Mouse (Mus musculus) adrenal gland, postnatal 25 days (tissue): ENCODE measurements around the gene Drc7. TPM values are rescaled to one million over a fixed set of nuclear protein-coding genes. Genes with fewer than 3 reads are reported as not detected.

ENCODE experiments used
- total RNA-seq: library from RNA; stranded (reverse); gene quantifications from 2 replicates; pipeline ENCODE4 v1.2.3, GENCODE M21; 2021

The Drc7 gene
- total RNA-seq, 1 experiment from 2014 or later: not detected

Other genes with a start within 250 kb of the Drc7 start
- 0.70 TPM in 1 of 2 replicates, not detected in the other for gene Ccl17, start 244.7 kb upstream of the Drc7 start, total RNA-seq
- 199 and 209 TPM in 2 replicates for gene Coq9, start 216.8 kb upstream of the Drc7 start, total RNA-seq
- 112 and 175 TPM in 2 replicates for gene Ciapin1, start 216.7 kb upstream of the Drc7 start, total RNA-seq
- gene Polr2c, start 197.7 kb upstream of the Drc7 start, total RNA-seq: 62.1 and 66.2 TPM in 2 replicates
- gene Dok4, start 178.8 kb upstream of the Drc7 start, total RNA-seq: 8.8 and 15.3 TPM in 2 replicates
- 7.7 and 8.8 TPM in 2 replicates for gene Ccdc102a, start 137.0 kb upstream of the Drc7 start, total RNA-seq
- gene Adgrg5, start 131.4 kb upstream of the Drc7 start, total RNA-seq: 0.33 and 0.76 TPM in 2 replicates
- gene Adgrg1, start 80.4 kb upstream of the Drc7 start, total RNA-seq: 11.7 and 20.7 TPM in 2 replicates
- 3.0 and 4.2 TPM in 2 replicates for gene Adgrg3, start 37.4 kb upstream of the Drc7 start, total RNA-seq
- 13.2 and 14.1 TPM in 2 replicates for gene Katnb1, start 26.1 kb downstream of the Drc7 start, total RNA-seq
- 108 and 116 TPM in 2 replicates for gene Kifc3, start 147.7 kb downstream of the Drc7 start, total RNA-seq